Mouse (Mus musculus) CH12.LX (cell line): Measurements from ENCODE around the gene Mtf2. TPM values are rescaled to one million over a fixed set of nuclear protein-coding genes. Genes with fewer than 3 reads are reported as not detected.

Experiments
- DNase-seq: peaks from one replicate; pipeline ENCODE4 v3.0.0-alpha.2; 2013; ENCODE audit errors: extremely low read depth
- H3K27ac ChIP-seq: 2 replicates; pipeline ENCODE4 v1.5.1; 2012; ENCODE audit warnings: low read depth, mild to moderate bottlenecking, control low read depth, moderate library complexity; ENCODE audit not compliant: insufficient read depth
- H3K27me3 ChIP-seq: replicated peaks from 2 replicates; pipeline ENCODE3; 2012; ENCODE audit warnings: inconsistent platforms
- H3K36me3 ChIP-seq, 2 experiments: replicated peaks in 1 of 2; 2 replicates each; pipeline versions ENCODE3 to v1.6.1; 2012; ENCODE audit warnings: inconsistent platforms in 1 of 2, low read length in 1 of 2, mild to moderate bottlenecking in 1 of 2, mixed read lengths in 1 of 2, moderate library complexity in 1 of 2; ENCODE audit not compliant: control insufficient read depth in 1 of 2, insufficient read depth in 1 of 2
- H3K4me1 ChIP-seq, 2 experiments: 2 replicates each; pipeline ENCODE4 v1.6.1; 2012; ENCODE audit warnings: inconsistent platforms in 1 of 2, moderate library complexity in 1 of 2; ENCODE audit not compliant: insufficient read depth in 2 of 2, control insufficient read depth in 1 of 2
- H3K4me2 ChIP-seq: 2 replicates; pipeline ENCODE4 v1.6.1; 2012; ENCODE audit warnings: low read depth, mild to moderate bottlenecking, control low read depth; ENCODE audit not compliant: poor library complexity, insufficient read depth, severe bottlenecking
- H3K4me3 ChIP-seq, 3 experiments: fragments of 150-350 bp in 1 of 3; sonication (generic) in 1 of 3; replicated peaks in 1 of 3; 2 replicates each; pipeline versions ENCODE3 to v1.5.1; 2011 to 2012; ENCODE audit warnings: low read depth in 2 of 3, low read length in 2 of 3, mild to moderate bottlenecking in 2 of 3, moderate library complexity in 2 of 3, control low read depth in 1 of 3, improper control_type of control experiment in 1 of 3, inconsistent platforms in 1 of 3, mixed read lengths in 1 of 3; ENCODE audit not compliant: poor library complexity in 1 of 3
- H3K79me2 ChIP-seq: replicated peaks from 2 replicates; pipeline ENCODE4 v1.6.1; 2012; ENCODE audit warnings: mild to moderate bottlenecking, moderate library complexity; ENCODE audit not compliant: control insufficient read depth, poor library complexity, insufficient read depth, severe bottlenecking; ENCODE audit errors: extremely low read depth
- H3K9ac ChIP-seq: 2 replicates; pipeline ENCODE4 v1.6.1; 2012; ENCODE audit warnings: low read depth, mild to moderate bottlenecking, control low read depth, moderate library complexity; ENCODE audit not compliant: insufficient read depth
- H3K9me3 ChIP-seq: replicated peaks from 2 replicates; pipeline ENCODE3; 2012; ENCODE audit warnings: low read length, inconsistent platforms, mixed read lengths
- CHD2 ChIP-seq: IDR thresholded peaks from 2 replicates; pipeline ENCODE4 v1.6.1; 2011; ENCODE audit warnings: low read length, improper control_type of control experiment
- ETS1 ChIP-seq: conservative IDR thresholded peaks from 2 replicates; pipeline ENCODE4 v1.6.1; 2012; ENCODE audit warnings: low read depth, mild to moderate bottlenecking, inconsistent platforms, low read length, improper control_type of control experiment, moderate library complexity
- GABPA ChIP-seq: IDR thresholded peaks from 2 replicates; pipeline ENCODE4 v1.6.1; 2012; ENCODE audit warnings: low read depth, low read length, improper control_type of control experiment, inconsistent platforms; ENCODE audit not compliant: insufficient replicate concordance
- JUND ChIP-seq: conservative IDR thresholded peaks from 2 replicates; pipeline ENCODE4 v1.6.1; 2011; ENCODE audit warnings: low read depth, low read length, improper control_type of control experiment
- KAT2A ChIP-seq: IDR thresholded peaks from 2 replicates; pipeline ENCODE4 v1.6.1; 2012; ENCODE audit warnings: low read length, improper control_type of control experiment, inconsistent platforms; ENCODE audit not compliant: insufficient replicate concordance
- MAZ ChIP-seq: IDR thresholded peaks from 2 replicates; pipeline ENCODE4 v1.6.1; 2012; ENCODE audit warnings: low read depth, mild to moderate bottlenecking, inconsistent platforms, low read length, improper control_type of control experiment, moderate library complexity
- MEF2A ChIP-seq: IDR thresholded peaks from 2 replicates; pipeline ENCODE4 v1.6.1; 2014; ENCODE audit warnings: low read depth, mild to moderate bottlenecking, inconsistent platforms, low read length, improper control_type of control experiment, borderline replicate concordance
- NELFE ChIP-seq: IDR thresholded peaks from 2 replicates; pipeline ENCODE4 v1.6.1; 2011; ENCODE audit warnings: low read depth, low read length, improper control_type of control experiment
- PAX5 ChIP-seq: IDR thresholded peaks from 2 replicates; pipeline ENCODE4 v1.6.1; 2012; ENCODE audit warnings: low read length, inconsistent platforms, mixed read lengths
- POLR2A ChIP-seq: IDR thresholded peaks from 2 replicates; pipeline ENCODE4 v1.6.1; 2011; ENCODE audit warnings: low read depth, mild to moderate bottlenecking, improper control_type of control experiment, low read length
- POLR2AphosphoS2 ChIP-seq: IDR thresholded peaks from 2 replicates; pipeline ENCODE4 v1.6.1; 2011; ENCODE audit warnings: low read depth, low read length, improper control_type of control experiment
- RCOR1 ChIP-seq: conservative IDR thresholded peaks from 2 replicates; pipeline ENCODE4 v1.6.1; 2012; ENCODE audit warnings: low read depth, mild to moderate bottlenecking, inconsistent platforms, low read length, improper control_type of control experiment
- SMC3 ChIP-seq: IDR thresholded peaks from 2 replicates; pipeline ENCODE4 v1.6.1; 2011; ENCODE audit warnings: low read depth, low read length, improper control_type of control experiment
- TBP ChIP-seq: conservative IDR thresholded peaks from 2 replicates; pipeline ENCODE4 v1.6.1; 2011; ENCODE audit warnings: low read depth, low read length, improper control_type of control experiment
- UBTF ChIP-seq: IDR thresholded peaks from 2 replicates; pipeline ENCODE4 v1.6.1; 2012; ENCODE audit warnings: low read depth, mild to moderate bottlenecking, inconsistent platforms, low read length, improper control_type of control experiment, moderate library complexity
- USF1 ChIP-seq: IDR thresholded peaks from 2 replicates; pipeline ENCODE4 v1.6.1; 2014; ENCODE audit warnings: low read depth, mild to moderate bottlenecking, inconsistent platforms, low read length, improper control_type of control experiment
- USF2 ChIP-seq: conservative IDR thresholded peaks from 2 replicates; pipeline ENCODE4 v1.6.1; 2011; ENCODE audit warnings: low read depth, low read length, improper control_type of control experiment
- ZKSCAN1 ChIP-seq: IDR thresholded peaks from 2 replicates; pipeline ENCODE4 v1.6.1; 2012; ENCODE audit warnings: low read depth, inconsistent platforms, low read length, improper control_type of control experiment, borderline replicate concordance
- ZNF384 ChIP-seq: IDR thresholded peaks from 2 replicates; pipeline ENCODE4 v1.6.1; 2012; ENCODE audit warnings: low read depth, low read length, improper control_type of control experiment, inconsistent platforms
- dilution Hi-C: fragments of 300-500 bp; cut with MboI; formaldehyde crosslinking; loops from 2 replicates; pipeline ENCODE4 v1.14.3; 2020; ENCODE audit warnings: low sequenced_read_pairs; ENCODE audit not compliant: extremely low pct_unique_long_range_greater_than_20kb, extremely low pct_ligation_motif_present
- in situ Hi-C: fragments of 300-500 bp; cut with MboI; formaldehyde crosslinking; loops from 3 replicates; pipeline ENCODE4 v1.14.3; 2019; ENCODE audit warnings: low sequenced_read_pairs, low pct_ligation_motif_present, low pct_unique_long_range_greater_than_20kb, mixed read lengths
- polyA plus RNA-seq: library from polyadenylated mRNA; unstranded; fragments of >175 nt; gene quantifications from 2 replicates; pipeline ENCODE4 v1.2.1, GENCODE M21; 2012; ENCODE audit warnings: low read depth; ENCODE audit not compliant: insufficient read length
- total RNA-seq, 2 experiments: library from RNA; depleted of rRNA; stranded (reverse); fragments of 300-350 nt in 1 of 2; fragments of >200 nt in 1 of 2; gene quantifications; 2 replicates each; pipeline ENCODE4 v1.2.3; 2012 to 2014

Mtf2 gene
- total and polyA plus RNA-seq, 3 experiments = 58.7 to 76.2 (median 71.0) TPM

DNA sequence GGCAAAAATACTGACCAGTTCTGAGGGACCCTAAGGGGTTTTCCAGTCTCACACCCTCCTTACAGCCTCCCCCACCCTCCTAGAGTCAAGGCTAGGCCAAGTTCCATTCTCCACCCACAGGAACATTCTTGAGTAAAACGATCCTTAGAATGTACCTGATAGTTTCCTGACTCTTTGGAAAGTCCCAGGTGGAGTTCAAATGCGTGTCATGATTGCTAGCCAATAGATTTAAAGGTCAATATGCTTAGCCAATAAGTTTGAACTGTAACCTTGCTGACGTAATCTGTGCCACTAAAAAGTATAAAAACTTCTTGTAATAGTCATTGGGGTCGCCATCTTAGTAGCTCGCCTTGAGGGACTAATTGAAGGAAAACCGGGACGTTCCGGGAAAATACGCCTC is 5.1 kb upstream of the Mtf2 start:
- H3K4me3 ChIP-seq = no peak overlapping the region
- DNase-seq = no peak
- H3K27me3 ChIP-seq = no peaks in the 10 kb centered on the region
- peaks cover 0 to 4% of the 10 kb centered on the region in 2 experiments; a peak in 1 of 4 replicates for H3K4me1 ChIP-seq
- H3K27ac ChIP-seq = no peak overlapping the region
- H3K9me3 ChIP-seq = peaks cover 3% of the 10 kb centered on the region
- no peak overlapping the region for H3K4me2 ChIP-seq
- dilution Hi-C loops (no loop called here), in situ Hi-C loops (no loop called here)
- no peaks in the 10 kb centered on the region for H3K36me3 ChIP-seq
- H3K79me2 ChIP-seq = no peaks in the 10 kb centered on the region
- no peak overlapping the region for H3K9ac ChIP-seq
- TF ChIP-seq MAZ (no peak), TBP (no peak), RCOR1 (no peak), ETS1 (no peak)
- TF ChIP-seq, all 38 proteins: peak for 0

DNA sequence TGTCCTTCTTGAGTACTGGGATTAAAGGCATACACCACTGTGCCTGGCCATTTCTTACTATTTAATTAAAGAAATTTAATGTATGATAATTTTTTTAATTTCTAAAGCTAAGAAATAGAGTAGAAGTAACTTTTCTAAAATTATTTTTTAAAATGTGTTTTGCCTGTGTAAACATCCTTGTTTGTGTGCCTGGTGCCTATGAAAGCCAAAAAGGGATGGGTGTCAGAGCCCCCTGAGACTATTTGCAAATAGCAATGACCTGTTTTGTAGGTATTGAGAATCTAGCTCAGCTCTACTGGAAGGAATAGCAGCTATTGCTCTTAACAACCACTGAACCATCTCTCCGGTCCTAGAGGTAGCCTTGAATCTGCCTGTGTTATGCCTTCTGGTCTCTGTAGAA is 6.8 kb downstream of the Mtf2 start:
- H3K4me1 ChIP-seq = peaks cover 0 to 34% of the 10 kb centered on the region in 2 experiments; a peak in 2 of 4 replicates
- H3K27me3 ChIP-seq = no peaks in the 10 kb centered on the region
- no peak overlapping the region for H3K9ac ChIP-seq
- no peak for DNase-seq
- dilution Hi-C loops (no loop called here), in situ Hi-C loops (no loop called here)
- TF ChIP-seq NELFE (no peak), USF1 (no peak), RCOR1 (no peak), PAX5 (no peak), GABPA (no peak), ZNF384 (no peak), USF2 (no peak), CHD2 (no peak), UBTF (no peak), SMC3 (no peak), KAT2A (no peak), JUND (no peak), POLR2A (no peak), ZKSCAN1 (no peak), MEF2A (no peak), POLR2AphosphoS2 (no peak)
- peaks cover 36 to 81% of the 10 kb centered on the region in 2 experiments for H3K36me3 ChIP-seq
- no peak overlapping the region for H3K4me2 ChIP-seq
- no peak overlapping the region for H3K27ac ChIP-seq
- H3K9me3 ChIP-seq = peaks cover 6% of the 10 kb centered on the region
- H3K4me3 ChIP-seq = no peak overlapping the region
- peaks cover 77% of the 10 kb centered on the region for H3K79me2 ChIP-seq
